Mouse (Mus musculus): Measurements from ENCODE around the gene Gm44511. TPM values are rescaled to one million over a fixed set of nuclear protein-coding genes. Genes with fewer than 3 reads are reported as not detected.

The Gm44511 gene
- polyA plus RNA-seq (2015; fragmentation: Nextera tagmentation; extraction: Ambion mirVana) = 0.38 TPM in 1 of 2 replicates, not detected in the other

- Histone ChIP-seq H3K4me2 (ENCODE audit: low read depth, low read length) (no peak within 1 kb of the TSS), H3K4me1 (ENCODE audit: control insufficient read depth, insufficient read depth, low read length) (no peaks in the 10 kb centered on the region), H3K4me3 (ENCODE audit: low read length) (no peak within 1 kb of the TSS), H3K36me3 (ENCODE audit: control insufficient read depth, insufficient read depth, low read length) (no peaks in the 10 kb centered on the region), H3K27ac (ENCODE audit: low read length) (no peak within 1 kb of the TSS), H3K9ac (ENCODE audit: low read depth, low read length) (no peak within 1 kb of the TSS), H3K27me3 (replicated peaks; ENCODE audit: control insufficient read depth, insufficient read depth, low read length) (no peaks in the 10 kb centered on the region), H3K9me3 (ENCODE audit: control insufficient read depth, low read length) (no peaks in the 10 kb centered on the region)
- 86% methylated on average over 6 of the region's 6 CpGs for WGBS
- no peak for ATAC-seq
These were observed at the start of gene Gm44511, which contains the start of gene Klrb1b for GRCm38 (mm10) chr6:128826132-128826531. Gene Gm44511 (minus strand): TSS chr6:128826315. Gene Klrb1b (minus strand): TSS chr6:128826331.

- Histone ChIP-seq H3K36me3 (ENCODE audit: control insufficient read depth, insufficient read depth, low read length) (no peaks in the 10 kb centered on the region), H3K27ac (ENCODE audit: low read length) (no peak overlapping the region), H3K9ac (ENCODE audit: low read depth, low read length) (no peak overlapping the region), H3K9me3 (ENCODE audit: control insufficient read depth, low read length) (no peaks in the 10 kb centered on the region), H3K4me3 (ENCODE audit: low read length) (no peak overlapping the region), H3K4me2 (ENCODE audit: low read depth, low read length) (no peak overlapping the region), H3K27me3 (replicated peaks; ENCODE audit: control insufficient read depth, insufficient read depth, low read length) (no peaks in the 10 kb centered on the region), H3K4me1 (ENCODE audit: control insufficient read depth, insufficient read depth, low read length) (no peaks in the 10 kb centered on the region)
- 89% methylated on average over 1 of the region's 1 CpGs for WGBS
- no peak for ATAC-seq
These were observed 45.9 kb upstream of the Gm44511 start for GRCm38 (mm10) chr6:128871910-128872610.

GRCm38 (mm10) chr6:128868861-128869260 is 42.7 kb upstream of the Gm44511 start:
- Histone ChIP-seq H3K36me3 (ENCODE audit: control insufficient read depth, insufficient read depth, low read length) (no peaks in the 10 kb centered on the region), H3K27me3 (replicated peaks; ENCODE audit: control insufficient read depth, insufficient read depth, low read length) (no peaks in the 10 kb centered on the region), H3K9ac (ENCODE audit: low read depth, low read length) (no peak overlapping the region), H3K27ac (ENCODE audit: low read length) (no peak overlapping the region), H3K9me3 (ENCODE audit: control insufficient read depth, low read length) (no peaks in the 10 kb centered on the region), H3K4me1 (ENCODE audit: control insufficient read depth, insufficient read depth, low read length) (no peaks in the 10 kb centered on the region), H3K4me3 (ENCODE audit: low read length) (no peak overlapping the region), H3K4me2 (ENCODE audit: low read depth, low read length) (no peak overlapping the region)
- ATAC-seq = no peak
- WGBS = 47% methylated on average over 3 of the region's 3 CpGs

GRCm38 (mm10) chr6:128857976-128858375 is 31.9 kb upstream of the Gm44511 start:
- Histone ChIP-seq H3K4me1 (ENCODE audit: control insufficient read depth, insufficient read depth, low read length) (no peaks in the 10 kb centered on the region), H3K9ac (ENCODE audit: low read depth, low read length) (no peak overlapping the region), H3K9me3 (ENCODE audit: control insufficient read depth, low read length) (no peaks in the 10 kb centered on the region), H3K4me3 (ENCODE audit: low read length) (no peak overlapping the region), H3K4me2 (ENCODE audit: low read depth, low read length) (no peak overlapping the region), H3K36me3 (ENCODE audit: control insufficient read depth, insufficient read depth, low read length) (no peaks in the 10 kb centered on the region), H3K27ac (ENCODE audit: low read length) (no peak overlapping the region), H3K27me3 (replicated peaks; ENCODE audit: control insufficient read depth, insufficient read depth, low read length) (no peaks in the 10 kb centered on the region)
- no peak for ATAC-seq
- 93% methylated on average over 2 of the region's 2 CpGs for WGBS

GRCm38 (mm10) chr6:128856250-128856649 is 30.1 kb upstream of the Gm44511 start:
- no peak overlapping the region for H3K27ac ChIP-seq (ENCODE audit: low read length)
- 48% methylated on average over 5 of the region's 5 CpGs for WGBS

GRCm38 (mm10) chr6:128855477-128855876 is 29.4 kb upstream of the Gm44511 start:
- 69% methylated on average over 1 of the region's 1 CpGs for WGBS
- peak; percentile 43 for ATAC-seq
- no peaks in the 10 kb centered on the region for H3K27me3 ChIP-seq (replicated peaks; ENCODE audit: control insufficient read depth, insufficient read depth, low read length)

More at GRCm38 (mm10) chr6:128856250-128856649, 30.1 kb upstream of the Gm44511 start:
- Histone ChIP-seq H3K4me2 (ENCODE audit: low read depth, low read length) (no peak overlapping the region), H3K27me3 (replicated peaks; ENCODE audit: control insufficient read depth, insufficient read depth, low read length) (no peaks in the 10 kb centered on the region), H3K9me3 (ENCODE audit: control insufficient read depth, low read length) (no peaks in the 10 kb centered on the region), H3K4me3 (ENCODE audit: low read length) (no peak overlapping the region), H3K36me3 (ENCODE audit: control insufficient read depth, insufficient read depth, low read length) (no peaks in the 10 kb centered on the region), H3K9ac (ENCODE audit: low read depth, low read length) (no peak overlapping the region), H3K4me1 (ENCODE audit: control insufficient read depth, insufficient read depth, low read length) (no peaks in the 10 kb centered on the region)
- peak; percentile 78 for ATAC-seq

GRCm38 (mm10) chr6:128854895-128855294 is 28.8 kb upstream of the Gm44511 start:
- 74% methylated on average over 3 of the region's 3 CpGs for WGBS
- H3K36me3 ChIP-seq (ENCODE audit: control insufficient read depth, insufficient read depth, low read length) = no peaks in the 10 kb centered on the region
- no peak overlapping the region for H3K9ac ChIP-seq (ENCODE audit: low read depth, low read length)
- no peaks in the 10 kb centered on the region for H3K9me3 ChIP-seq (ENCODE audit: control insufficient read depth, low read length)
- no peak overlapping the region for H3K4me3 ChIP-seq (ENCODE audit: low read length)
- no peaks in the 10 kb centered on the region for H3K4me1 ChIP-seq (ENCODE audit: control insufficient read depth, insufficient read depth, low read length)
- no peak overlapping the region for H3K4me2 ChIP-seq (ENCODE audit: low read depth, low read length)
- peak; percentile 61; the same call in 1 of the 2 replicates for ATAC-seq
- no peaks in the 10 kb centered on the region for H3K27me3 ChIP-seq (replicated peaks; ENCODE audit: control insufficient read depth, insufficient read depth, low read length)
- no peak overlapping the region for H3K27ac ChIP-seq (ENCODE audit: low read length)

More at GRCm38 (mm10) chr6:128855477-128855876, 29.4 kb upstream of the Gm44511 start:
- Histone ChIP-seq H3K36me3 (ENCODE audit: control insufficient read depth, insufficient read depth, low read length) (no peaks in the 10 kb centered on the region), H3K4me1 (ENCODE audit: control insufficient read depth, insufficient read depth, low read length) (no peaks in the 10 kb centered on the region), H3K27ac (ENCODE audit: low read length) (peak overlapping the region; percentile 68; the same call in 1 of the 2 replicates), H3K4me2 (ENCODE audit: low read depth, low read length) (no peak overlapping the region), H3K9me3 (ENCODE audit: control insufficient read depth, low read length) (no peaks in the 10 kb centered on the region), H3K9ac (ENCODE audit: low read depth, low read length) (no peak overlapping the region), H3K4me3 (ENCODE audit: low read length) (no peak overlapping the region)

- WGBS = 54% methylated on average over 12 of the region's 12 CpGs
- Histone ChIP-seq H3K4me1 (ENCODE audit: control insufficient read depth, insufficient read depth, low read length) (no peaks in the 10 kb centered on the region), H3K36me3 (ENCODE audit: control insufficient read depth, insufficient read depth, low read length) (no peaks in the 10 kb centered on the region), H3K9me3 (ENCODE audit: control insufficient read depth, low read length) (no peaks in the 10 kb centered on the region), H3K4me2 (ENCODE audit: low read depth, low read length) (no peak overlapping the region), H3K27ac (ENCODE audit: low read length) (no peak overlapping the region), H3K9ac (ENCODE audit: low read depth, low read length) (no peak overlapping the region), H3K27me3 (replicated peaks; ENCODE audit: control insufficient read depth, insufficient read depth, low read length) (no peaks in the 10 kb centered on the region), H3K4me3 (ENCODE audit: low read length) (no peak overlapping the region)
- peak; percentile 43 for ATAC-seq
These were observed 28.1 kb upstream of the Gm44511 start for GRCm38 (mm10) chr6:128854024-128854820.

GRCm38 (mm10) chr6:128852766-128853165 is 26.7 kb upstream of the Gm44511 start:
- no peak for ATAC-seq
- 74% methylated on average over 3 of the region's 3 CpGs for WGBS
- H3K27me3 ChIP-seq (replicated peaks; ENCODE audit: control insufficient read depth, insufficient read depth, low read length) = no peaks in the 10 kb centered on the region
- H3K27ac ChIP-seq (ENCODE audit: low read length) = no peak overlapping the region
- H3K4me1 ChIP-seq (ENCODE audit: control insufficient read depth, insufficient read depth, low read length) = no peaks in the 10 kb centered on the region
- no peak overlapping the region for H3K4me2 ChIP-seq (ENCODE audit: low read depth, low read length)
- no peak overlapping the region for H3K4me3 ChIP-seq (ENCODE audit: low read length)
- no peaks in the 10 kb centered on the region for H3K36me3 ChIP-seq (ENCODE audit: control insufficient read depth, insufficient read depth, low read length)
- H3K9ac ChIP-seq (ENCODE audit: low read depth, low read length) = no peak overlapping the region
- H3K9me3 ChIP-seq (ENCODE audit: control insufficient read depth, low read length) = no peaks in the 10 kb centered on the region

Measured in intestine, embryonic 16.5 days (tissue).